Mouse (Mus musculus): ENCODE measurements around the gene Pck2.

The Pck2 gene

DNA sequence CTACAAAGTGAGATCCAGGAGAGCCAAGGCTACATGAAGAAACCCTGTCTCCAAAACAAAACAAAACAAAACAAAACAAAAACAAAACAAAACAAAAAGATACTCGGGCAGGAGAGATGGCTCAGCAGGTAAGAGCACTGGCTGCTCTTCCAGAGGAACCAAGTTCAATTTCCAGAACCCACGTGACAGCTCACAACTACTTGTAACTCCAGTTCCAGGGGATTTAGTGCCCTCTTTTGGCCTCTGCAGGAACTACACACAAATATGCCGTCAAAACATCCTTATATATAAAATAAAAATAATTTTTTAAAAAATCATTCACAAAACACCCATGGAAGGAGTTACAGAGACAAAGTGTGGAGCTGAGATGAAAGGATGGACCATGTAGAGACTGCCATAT lies 12.1 kb upstream of the Pck2 start:
- no peak for DNase-seq (ENCODE audit: low read depth, low spot score)

DNA sequence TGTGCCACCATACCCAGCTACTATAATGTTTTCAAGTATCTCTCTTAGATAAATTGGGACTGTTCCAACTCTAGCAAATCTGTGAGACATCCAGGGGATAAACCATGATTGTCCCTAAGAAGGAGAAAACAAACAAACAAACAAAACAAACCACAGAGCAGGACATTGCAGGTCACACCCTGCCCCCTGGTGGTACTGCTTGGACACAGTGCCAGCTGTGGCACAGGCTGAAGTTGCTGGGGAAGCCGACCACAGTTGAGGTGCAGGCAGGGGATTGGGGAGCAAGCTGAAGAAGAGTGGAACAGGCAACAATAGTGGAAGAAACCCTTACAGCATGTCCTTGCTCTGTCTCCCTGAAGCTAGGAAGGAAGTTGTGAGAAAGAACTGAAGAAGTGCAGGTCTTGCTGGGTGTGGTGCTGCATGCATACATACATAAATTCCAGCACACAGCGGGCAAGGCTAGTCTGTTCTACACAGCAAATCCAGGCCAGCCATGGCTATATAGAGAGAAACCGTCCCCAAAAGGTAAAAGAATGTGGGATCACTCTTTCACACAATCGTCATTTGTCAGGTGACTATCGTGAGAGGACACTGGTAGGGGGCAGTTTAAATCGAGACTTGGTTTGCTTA lies 3.8 kb upstream of the Pck2 start:
- no peak for DNase-seq (ENCODE audit: low read depth, low spot score)

DNA sequence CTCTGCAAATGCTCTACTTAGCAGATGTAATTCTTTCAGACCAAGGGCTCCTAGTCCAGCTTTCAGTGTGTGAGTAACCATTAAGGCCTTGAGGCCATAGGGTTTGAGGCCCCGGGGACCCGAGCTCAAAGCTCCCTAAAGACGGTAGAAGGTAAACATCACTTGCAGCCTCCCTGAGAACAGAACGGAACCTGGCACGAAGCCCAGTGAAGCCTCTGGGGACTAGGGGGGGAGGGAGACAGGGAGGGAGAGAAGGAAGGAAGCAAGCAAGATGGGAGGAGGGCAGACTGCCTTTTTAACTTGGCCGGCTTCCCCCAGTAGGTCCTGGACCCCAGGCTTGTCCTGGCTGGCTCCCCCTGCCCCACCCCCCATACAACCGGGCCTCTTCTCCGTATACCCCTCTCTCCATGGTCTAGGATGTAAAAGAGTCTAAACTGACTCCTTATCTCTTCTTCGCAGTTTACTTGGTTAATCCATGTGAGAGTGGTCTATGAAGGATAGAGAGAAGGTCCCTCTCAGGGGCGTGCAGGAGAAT lies 788 bp downstream of the Pck2 start:
- no peak for DNase-seq (ENCODE audit: low read depth, low spot score)

DNA sequence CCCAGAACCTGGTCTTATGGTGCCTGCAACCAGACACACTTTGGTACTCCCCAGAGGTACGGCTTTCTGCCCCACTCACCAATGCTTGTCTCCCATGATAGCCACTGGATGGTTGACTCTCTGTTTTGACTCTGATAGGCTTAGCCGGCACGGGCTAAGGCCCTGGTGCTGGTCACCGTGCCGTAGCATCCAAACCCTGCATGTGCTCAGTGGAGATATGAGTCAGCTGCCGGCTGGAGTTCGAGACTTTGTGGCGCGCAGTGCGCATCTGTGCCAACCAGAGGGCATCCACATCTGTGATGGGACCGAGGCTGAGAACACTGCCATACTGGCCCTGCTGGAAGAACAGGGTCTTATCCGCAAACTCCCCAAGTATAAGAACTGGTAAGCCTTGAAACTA lies 2.2 kb downstream of the Pck2 start:
- no peak for DNase-seq (ENCODE audit: low read depth, low spot score)

DNA sequence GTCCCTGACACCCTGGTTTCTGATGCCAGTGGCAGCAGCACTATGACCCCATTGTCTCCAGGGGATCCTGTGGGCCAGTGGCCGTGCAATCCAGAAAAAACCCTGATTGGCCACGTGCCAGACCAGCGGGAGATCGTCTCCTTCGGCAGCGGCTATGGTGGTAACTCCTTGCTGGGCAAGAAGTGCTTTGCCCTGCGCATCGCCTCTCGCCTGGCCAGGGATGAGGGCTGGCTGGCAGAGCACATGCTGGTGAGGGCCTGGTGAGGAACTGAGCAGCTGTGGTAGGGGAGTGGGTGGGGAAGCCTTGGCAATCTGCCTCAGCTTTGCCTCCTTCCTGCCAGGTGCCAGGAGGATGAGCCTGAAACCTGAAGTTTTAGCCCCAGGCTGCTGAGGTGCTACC lies 4.3 kb downstream of the Pck2 start:
- DNase-seq (ENCODE audit: low read depth, low spot score), result no peak

DNA sequence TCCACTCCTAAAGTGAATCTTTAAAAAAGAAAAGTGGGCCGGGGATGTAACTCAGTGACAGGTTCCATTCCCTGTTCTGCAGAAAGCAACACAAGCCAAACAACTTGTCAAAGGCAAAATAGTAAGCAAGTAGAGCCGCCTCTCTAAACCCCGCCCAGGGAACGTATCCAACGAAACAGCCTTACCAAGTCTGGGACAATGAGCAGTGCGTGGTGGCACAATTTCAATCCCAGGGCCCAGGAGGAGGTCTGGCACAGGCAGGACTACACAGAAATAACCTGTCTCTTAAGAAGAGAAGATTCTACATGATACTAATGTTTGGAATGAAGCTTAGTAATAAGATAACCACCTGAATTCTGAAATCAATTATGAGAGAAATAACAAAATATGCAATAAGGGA lies 10.1 kb downstream of the Pck2 start:
- DNase-seq (ENCODE audit: low read depth, low spot score), result no peak

DNA sequence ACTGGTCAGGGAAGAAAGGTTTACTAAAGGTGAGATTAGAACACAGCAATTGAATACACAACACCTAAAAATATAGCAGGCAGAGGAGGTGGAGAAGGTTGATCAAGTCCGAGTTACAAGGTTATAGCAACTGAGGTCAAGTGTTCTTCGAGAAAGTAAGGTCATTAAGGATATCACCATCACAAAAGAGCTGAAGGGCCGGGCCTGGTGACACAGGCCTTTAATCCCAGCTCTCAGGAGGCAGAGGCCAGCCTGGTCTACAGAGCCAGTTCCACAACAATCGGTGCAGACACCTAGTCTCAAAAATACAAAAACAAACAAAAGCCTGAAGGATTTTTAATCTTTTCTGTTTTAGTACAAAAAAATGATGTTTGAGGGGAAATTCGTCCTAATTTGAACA lies 11.3 kb downstream of the Pck2 start:
- no peak for DNase-seq (ENCODE audit: low read depth, low spot score)

DNA sequence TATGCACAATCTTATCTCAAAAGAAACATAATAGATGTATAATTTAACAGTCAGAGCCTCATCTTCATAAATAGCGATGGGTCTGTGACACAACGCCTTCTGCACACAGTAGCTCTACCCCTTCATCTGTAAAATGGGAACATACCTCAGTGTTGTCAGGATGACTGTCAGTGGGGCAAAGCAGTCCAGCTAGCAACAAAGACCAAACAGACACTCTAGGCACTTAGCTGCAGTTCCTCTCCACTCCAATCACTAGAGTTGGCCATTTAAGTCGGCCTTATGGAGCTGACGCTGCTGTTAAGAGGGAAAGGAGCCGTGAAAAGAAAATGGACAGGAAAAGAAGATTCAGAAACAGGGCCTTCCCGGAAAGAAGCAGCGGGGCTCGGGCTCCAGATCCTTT lies 11.7 kb downstream of the Pck2 start:
- DNase-seq (ENCODE audit: low read depth, low spot score), result no peak

DNA sequence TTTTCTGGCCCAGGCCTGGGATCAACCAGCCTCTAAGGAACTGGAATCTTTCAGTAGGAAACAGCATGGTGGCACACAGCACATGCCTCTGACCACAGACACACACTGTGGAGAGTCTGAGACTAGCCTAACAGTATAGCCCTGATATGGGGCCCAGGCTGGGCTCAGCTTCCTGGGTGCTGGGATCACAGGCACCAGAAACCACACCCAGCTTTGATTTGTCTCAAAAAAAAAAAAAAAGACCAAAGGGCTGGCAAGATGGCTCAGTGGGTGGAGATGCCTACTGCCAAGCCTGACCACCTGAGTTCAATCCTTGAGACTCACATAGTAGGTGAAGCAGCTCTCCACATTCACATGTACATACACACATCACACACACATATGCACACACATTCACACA lies 14.6 kb downstream of the Pck2 start:
- DNase-seq (ENCODE audit: low read depth, low spot score), result no peak

DNA sequence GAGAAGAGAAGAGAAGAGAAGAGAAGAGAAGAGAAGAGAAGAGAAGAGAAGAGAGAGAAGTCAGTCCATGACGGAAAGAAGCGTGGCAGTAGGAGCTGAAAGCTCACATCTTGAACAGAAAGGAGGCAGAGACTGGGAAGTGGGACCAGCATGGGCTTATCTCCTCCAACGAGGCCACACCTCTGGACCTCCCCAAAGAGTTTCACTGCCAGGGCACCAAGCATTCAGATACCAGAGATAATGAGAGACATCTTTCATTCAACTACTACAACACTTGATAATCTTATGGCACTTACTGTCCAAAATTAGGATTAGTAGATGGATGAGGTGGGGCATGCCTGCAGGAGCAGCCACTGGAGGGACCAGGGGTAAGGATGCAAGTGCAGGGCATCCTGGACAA lies 15.7 kb downstream of the Pck2 start:
- DNase-seq (ENCODE audit: low read depth, low spot score), result no peak

DNA sequence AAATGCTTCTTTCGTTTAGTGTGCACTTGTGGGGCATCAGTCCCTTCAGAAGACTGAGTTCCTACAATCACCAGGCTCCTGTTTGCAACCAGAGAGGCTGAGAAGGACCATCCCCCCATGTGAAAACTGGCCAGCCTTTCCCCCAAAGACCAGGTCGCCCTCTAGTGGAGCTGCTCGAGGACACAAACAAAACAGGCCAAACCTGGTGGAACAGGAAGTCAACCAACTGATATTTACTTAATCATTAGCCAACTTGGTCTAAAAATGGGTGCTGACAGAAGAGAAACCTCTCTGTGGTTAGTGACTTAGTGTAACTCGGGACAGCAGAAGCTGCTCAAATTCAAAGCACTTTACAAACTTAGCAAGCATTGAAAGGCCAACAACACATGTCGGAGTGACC lies 16.9 kb downstream of the Pck2 start:
- no peak for DNase-seq (ENCODE audit: low read depth, low spot score)

DNA sequence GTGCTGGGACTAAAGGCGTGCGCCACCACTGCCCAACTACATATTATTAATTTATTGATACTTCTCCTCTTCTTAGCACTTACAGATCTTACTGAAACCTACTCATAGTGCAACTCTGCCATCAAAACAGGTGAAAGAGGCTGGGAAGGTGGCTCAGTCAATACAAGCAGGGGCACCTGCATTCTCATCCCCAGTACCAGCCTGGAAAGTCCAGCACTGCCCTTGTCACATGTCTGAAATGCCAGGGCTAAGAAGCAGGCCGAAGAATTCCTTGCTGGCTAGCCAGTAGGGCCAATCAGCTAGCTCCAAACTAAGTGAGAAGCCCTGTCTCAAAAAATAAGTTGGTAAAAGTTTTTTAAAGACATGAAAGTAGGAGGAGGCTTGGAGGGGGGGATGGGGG lies 17.5 kb downstream of the Pck2 start:
- no peak for DNase-seq (ENCODE audit: low read depth, low spot score)

DNA sequence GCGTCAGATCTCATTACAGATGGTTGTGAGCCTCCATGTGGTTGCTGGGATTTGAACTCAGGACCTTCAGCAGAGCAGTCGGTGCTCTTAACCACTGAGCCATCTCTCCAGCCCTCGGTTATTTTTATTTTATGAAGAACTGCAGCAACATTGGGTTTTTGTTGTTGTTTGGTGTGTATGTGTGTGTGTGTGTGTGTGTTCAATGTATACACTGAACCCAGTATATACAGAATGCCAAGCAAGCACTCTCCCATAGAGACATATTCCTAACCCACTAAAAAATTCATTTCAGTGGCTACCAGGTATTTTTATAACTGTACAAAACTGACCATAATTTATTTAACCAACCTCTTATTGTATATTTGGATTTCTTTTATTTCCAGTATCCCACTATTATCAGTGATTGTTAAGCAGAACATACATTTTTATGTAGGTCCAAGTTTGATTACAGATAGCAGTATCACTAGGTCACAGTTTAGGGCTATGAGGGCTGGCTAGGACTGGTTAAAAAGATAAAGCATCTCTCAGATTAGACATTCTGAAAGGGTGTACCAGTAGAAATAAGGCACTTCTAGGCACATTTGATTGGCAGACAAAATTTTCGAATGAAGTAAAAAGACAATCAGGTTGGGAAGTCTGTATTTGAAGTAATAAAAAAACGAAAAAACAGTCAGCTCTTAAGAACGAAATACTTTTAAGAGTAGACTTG lies 18.8 kb downstream of the Pck2 start:
- DNase-seq (ENCODE audit: low read depth, low spot score), result no peak

DNA sequence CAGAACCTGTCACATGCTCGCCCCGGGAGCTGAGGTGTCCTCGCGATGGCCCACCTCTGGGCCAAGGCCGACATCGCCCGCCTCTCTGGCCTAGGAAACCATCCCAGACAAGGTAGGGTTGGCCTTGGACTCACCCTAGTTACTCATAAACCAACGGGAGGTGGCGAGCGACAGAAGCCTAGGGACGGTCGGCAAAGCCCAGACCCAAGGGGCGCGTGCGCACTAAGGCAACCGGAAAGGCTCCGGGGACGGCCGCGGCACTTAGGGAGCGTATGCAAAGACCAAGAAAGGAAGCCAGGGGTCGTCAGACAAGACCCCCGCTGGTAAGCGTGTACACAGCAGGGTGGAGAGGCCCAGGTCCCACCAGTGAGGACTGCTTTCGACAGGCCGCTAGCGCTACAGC lies 19.7 kb downstream of the Pck2 start, which contains the start of gene Dcaf11:
TSS of gene Dcaf11 (plus strand) at position 208 of the 403 bp plus-strand sequence.
- peak; percentile 94 for DNase-seq (ENCODE audit: low read depth, low spot score)

DNA sequence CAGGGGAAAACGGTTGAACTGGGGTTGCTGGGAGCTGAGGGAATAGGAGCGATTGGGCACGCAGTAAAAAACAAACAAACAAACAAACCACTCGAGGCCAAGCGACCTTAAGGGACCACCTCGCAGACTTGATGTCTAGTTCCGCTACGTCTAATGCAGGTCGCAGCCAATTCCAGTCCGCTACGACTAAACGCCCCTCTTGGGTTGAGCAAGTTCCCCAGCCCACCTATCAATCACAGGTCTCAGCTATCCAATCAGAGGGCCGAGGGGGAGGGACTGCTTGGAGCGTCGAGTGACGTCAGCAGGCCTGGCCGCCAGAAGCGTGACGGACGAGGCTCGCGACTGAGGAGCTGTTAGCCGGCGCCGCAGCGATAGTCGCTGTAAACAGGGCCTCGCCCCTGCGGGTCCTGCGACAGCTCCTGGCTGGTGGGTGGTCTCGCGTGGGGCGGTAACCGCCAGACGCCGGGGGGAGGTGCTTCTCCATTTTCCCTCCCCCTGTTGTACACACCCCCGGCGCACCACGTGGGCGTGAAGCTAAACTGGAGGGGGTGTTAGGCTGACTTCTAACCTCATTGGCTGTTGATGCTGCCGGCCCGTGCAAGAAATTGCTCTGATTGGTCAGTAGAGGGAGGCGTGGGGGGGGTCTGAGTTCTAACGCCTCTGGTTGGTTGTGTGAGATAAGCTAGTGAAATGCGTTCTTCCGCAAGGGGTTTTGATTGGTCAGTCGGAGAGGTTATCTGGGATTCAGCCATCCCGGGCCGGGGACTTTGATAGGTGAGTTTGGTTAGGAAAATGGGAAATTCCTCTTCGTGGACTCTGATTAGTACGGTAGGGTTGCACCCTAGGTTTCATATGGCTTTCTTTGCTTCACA lies 20.4 kb downstream of the Pck2 start, which contains the start of gene A730061H03Rik:
TSS of gene A730061H03Rik (minus strand) at position 205 of the 872 bp plus-strand sequence.
- DNase-seq (ENCODE audit: low read depth, low spot score), result peak; percentile 98

DNA sequence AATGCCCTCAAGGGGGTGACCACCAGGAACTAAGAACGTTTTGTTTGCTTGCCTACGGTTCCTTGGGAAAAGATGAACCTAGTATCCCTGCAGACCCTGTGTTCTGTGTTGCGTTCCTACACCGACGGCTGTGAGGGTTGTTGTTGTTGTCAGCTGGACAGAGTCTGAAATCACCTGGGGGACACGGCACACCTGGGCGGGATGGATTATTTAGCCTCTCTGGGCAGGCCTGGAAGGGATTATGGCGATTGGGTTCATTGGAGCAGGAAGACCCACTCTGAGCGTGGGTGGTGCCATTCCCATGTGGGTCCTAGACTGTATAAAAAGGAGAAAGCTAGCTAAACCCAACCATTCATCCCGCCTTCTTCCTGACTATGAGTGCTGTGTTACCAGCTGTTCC lies 21.8 kb downstream of the Pck2 start:
- DNase-seq (ENCODE audit: low read depth, low spot score), result no peak

DNA sequence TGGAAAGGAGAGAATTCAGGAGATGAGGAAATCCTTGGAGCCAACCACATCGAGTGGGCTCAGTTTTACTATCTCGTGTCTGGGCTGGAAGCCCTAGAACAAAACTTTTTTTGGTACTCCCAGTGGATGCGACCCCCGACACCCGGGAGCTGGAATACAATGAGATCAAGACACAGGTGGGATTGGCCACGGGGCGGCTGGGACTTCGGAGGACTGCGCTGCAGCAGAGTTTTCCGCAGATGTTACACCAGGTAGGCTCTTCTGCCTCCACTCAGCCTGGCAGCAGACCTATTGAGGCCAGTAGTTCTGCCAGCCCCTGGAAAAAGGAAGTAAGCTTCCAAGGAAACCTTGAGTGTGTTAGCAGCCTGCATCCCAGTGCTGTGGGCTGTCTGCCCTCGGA lies 23.2 kb downstream of the Pck2 start:
- DNase-seq (ENCODE audit: low read depth, low spot score), result no peak

DNA sequence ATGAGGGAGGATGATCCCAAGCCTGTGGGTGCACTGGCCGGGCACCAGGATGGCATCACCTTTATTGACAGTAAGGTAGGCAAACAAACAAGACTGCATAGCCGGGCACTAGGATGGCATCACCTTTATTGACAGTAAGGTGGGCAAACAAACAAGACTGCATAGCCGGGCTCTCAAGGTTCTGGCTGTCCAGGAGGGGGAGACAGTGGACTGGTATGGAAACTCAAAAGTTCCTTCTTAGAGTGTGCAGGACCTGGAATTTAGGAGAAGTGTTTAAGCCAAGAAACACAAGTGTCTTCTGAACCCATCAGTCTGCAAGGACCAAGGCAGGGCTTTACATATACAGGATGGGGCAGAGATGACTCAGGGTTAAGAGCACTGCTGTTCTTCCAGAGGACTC lies 25.7 kb downstream of the Pck2 start:
- no peak for DNase-seq (ENCODE audit: low read depth, low spot score)

DNA sequence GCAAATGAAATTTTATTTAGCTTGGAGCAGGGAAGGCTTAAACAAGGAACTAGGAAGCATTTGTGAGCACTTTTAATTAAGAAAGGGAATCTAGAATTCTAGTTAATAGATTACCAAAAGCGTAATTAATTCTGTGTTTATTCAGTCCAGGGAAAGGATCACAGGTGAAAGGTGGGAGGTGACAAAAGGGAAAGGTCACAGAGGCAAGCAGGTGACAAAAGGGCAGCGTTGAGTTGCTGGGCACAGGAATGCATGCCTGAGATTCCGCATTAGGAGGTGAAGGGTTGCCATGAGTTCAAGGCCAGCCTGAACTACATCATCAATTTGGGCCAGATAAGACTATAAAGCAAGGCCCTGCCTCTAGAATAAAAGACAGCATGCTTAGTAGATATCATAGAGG lies 27.4 kb downstream of the Pck2 start:
- DNase-seq (ENCODE audit: low read depth, low spot score), result no peak

DNA sequence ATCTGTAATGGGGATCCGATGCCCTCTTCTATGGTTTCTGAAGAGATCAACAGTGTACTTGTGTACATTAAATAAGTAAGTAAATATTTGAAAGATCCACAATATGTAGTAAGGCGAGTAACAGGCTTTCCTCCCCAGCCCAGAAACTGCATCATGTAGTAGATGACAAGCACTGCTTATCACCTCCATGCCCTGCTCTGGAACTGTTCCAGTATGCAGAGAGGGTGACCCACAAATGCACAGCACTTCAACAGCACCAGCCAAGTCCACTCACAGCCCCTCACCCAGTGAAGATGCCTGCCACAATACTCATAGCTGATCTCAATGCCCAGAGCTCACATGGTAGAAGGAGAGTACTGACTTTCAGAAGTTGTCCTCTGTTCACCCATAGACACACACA lies 30.5 kb downstream of the Pck2 start:
- no peak for DNase-seq (ENCODE audit: low read depth, low spot score)

DNA sequence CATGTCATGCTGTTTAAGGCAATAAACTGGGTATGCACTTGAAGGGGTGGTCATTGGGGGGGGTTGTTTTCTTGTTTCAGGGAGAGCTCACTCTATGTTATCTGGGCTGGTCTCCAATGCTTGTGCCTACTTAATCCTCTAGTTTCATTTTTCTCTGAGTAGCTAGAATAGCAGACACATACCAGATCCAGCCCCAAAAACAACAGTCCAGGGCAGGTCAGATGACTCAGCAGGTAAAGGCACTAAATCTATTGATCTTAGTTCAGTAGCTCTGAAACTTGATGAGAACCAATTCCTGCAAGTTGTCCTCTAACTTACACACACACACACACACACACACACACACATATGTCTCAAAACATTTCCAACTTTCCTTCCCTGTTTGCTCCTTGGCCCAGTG lies 31.7 kb downstream of the Pck2 start:
- DNase-seq (ENCODE audit: low read depth, low spot score), result no peak

DNA sequence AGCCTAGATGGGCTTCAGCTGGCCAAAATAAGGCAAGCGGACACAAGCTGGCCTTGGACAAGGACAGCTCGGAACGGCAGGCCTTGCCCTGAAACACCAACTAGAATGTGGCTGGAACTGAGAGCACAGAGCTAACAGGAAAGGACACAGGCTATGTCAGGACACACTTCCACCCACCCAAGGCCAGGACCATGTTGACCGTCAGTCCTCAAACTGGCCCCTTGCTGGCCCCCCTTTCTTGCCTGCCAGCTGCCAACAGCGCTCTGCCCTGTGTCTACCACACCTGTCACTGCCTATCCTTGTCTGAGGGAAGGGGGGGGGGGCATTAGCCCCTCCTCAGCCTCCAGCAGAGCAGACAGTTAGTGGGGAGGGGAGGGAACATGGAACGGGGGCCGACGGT lies 35.2 kb downstream of the Pck2 start, which contains the start of gene Fitm1:
TSS of gene Fitm1 (plus strand) at position 316 of the 400 bp plus-strand sequence.
- DNase-seq (ENCODE audit: low read depth, low spot score), result no peak

Measured in WW6 (cell line).